Mouse (Mus musculus) midbrain, postnatal 0 days (tissue): Measurements from ENCODE around the gene Gstk1. TPM values are rescaled to one million over a fixed set of nuclear protein-coding genes. Genes with fewer than 3 reads are reported as not detected.
A peak's percentile ranks its signal among the peaks of the same experiment; 100 is the strongest.

Experiments used
- ATAC-seq: fragments of 200-750 bp; cut with Nextera tagmentation; 2 replicates; pipeline ENCODE4 v1.8.0; 2017; ENCODE audit warnings: moderate number of reproducible peaks, mild to moderate bottlenecking, moderate TSS enrichment, moderate library complexity; ENCODE audit not compliant: low FRiP score
- DNase-seq: peaks from one replicate; pipeline ENCODE4 v3.0.0-alpha.2; 2015; ENCODE audit warnings: low spot score
- H3K27ac ChIP-seq: fragments of 300-500 bp; sonication (generic); 2 replicates; pipeline ENCODE4 v1.5.1; 2014; ENCODE audit warnings: low read depth, mild to moderate bottlenecking, low read length, mixed read lengths
- H3K27me3 ChIP-seq: fragments of 300-500 bp; sonication (generic); 2 replicates; pipeline ENCODE4 v1.6.1; 2014; ENCODE audit warnings: low read length, control low read depth, mixed read lengths; ENCODE audit not compliant: insufficient read depth
- H3K36me3 ChIP-seq: fragments of 300-500 bp; sonication (generic); 2 replicates; pipeline ENCODE4 v1.6.1; 2014; ENCODE audit warnings: low read length, control low read depth, mixed read lengths; ENCODE audit not compliant: insufficient read depth
- H3K4me1 ChIP-seq: fragments of 300-500 bp; sonication (generic); 2 replicates; pipeline ENCODE4 v1.6.1; 2014; ENCODE audit warnings: mild to moderate bottlenecking, control low read depth, antibody characterized with exemption, low read length, mixed read lengths; ENCODE audit not compliant: insufficient read depth
- H3K4me2 ChIP-seq: fragments of 300-500 bp; sonication (generic); 2 replicates; pipeline ENCODE4 v1.6.1; 2014; ENCODE audit warnings: low read depth, mild to moderate bottlenecking, low read length, mixed read lengths; ENCODE audit not compliant: poor library complexity, severe bottlenecking
- H3K4me3 ChIP-seq: fragments of 300-500 bp; sonication (generic); 2 replicates; pipeline ENCODE4 v1.5.1; 2014; ENCODE audit warnings: low read depth, mild to moderate bottlenecking, low read length, moderate library complexity
- H3K9ac ChIP-seq: fragments of 300-500 bp; sonication (generic); replicated peaks from 2 replicates; pipeline ENCODE4 v1.6.1; 2014; ENCODE audit warnings: mild to moderate bottlenecking, low read length, moderate library complexity, mixed read lengths; ENCODE audit not compliant: poor library complexity, severe bottlenecking
- H3K9me3 ChIP-seq: fragments of 300-500 bp; sonication (generic); 2 replicates; pipeline ENCODE4 v1.6.1; 2016; ENCODE audit warnings: low read length, control low read depth
- CTCF ChIP-seq: IDR thresholded peaks from 2 replicates; pipeline ENCODE4 v1.5.1; 2016; ENCODE audit warnings: antibody characterized with exemption, mild to moderate bottlenecking
- WGBS: fragments of 180-500 bp; shearing (Covaris S2); extraction: QIAGEN DNeasy Blood & Tissue Kit; methylation state at CpG from one replicate; pipeline ENCODE4 v1.1.7; 2014; 5-methylcytosine and 5-hydroxymethylcytosine counted together
- polyA plus RNA-seq: library from polyadenylated mRNA; unstranded; fragments of >200 nt; fragmentation: Nextera tagmentation; extraction: Ambion mirVana; gene quantifications from 2 replicates; pipeline ENCODE4 v1.2.1, GENCODE M21; 2015
- total RNA-seq: library from RNA; depleted of rRNA; stranded (reverse); fragments of >200 nt; gene quantifications from 2 replicates; pipeline ENCODE4 v1.2.3, GENCODE M21; 2014; rRNA removed

Gstk1 gene
- total and polyA plus RNA-seq, 2 experiments from 2014 or later, result 9.0 to 10.4 TPM

- H3K4me2 ChIP-seq, result no peak within 1 kb of the TSS
- H3K36me3 ChIP-seq, result peaks cover 25% of the 10 kb centered on the region
- 0 out of 2 replicates have a peak, but pooled peaks have one; percentile 22 for ATAC-seq
- no peak within 1 kb of the TSS for H3K9ac ChIP-seq
- no peaks in the 10 kb centered on the region for H3K9me3 ChIP-seq
- WGBS, result 71% methylated on average over 4 of the region's 5 CpGs
- no peak within 1 kb of the TSS for H3K4me3 ChIP-seq
- H3K27me3 ChIP-seq, result no peaks in the 10 kb centered on the region
- H3K4me1 ChIP-seq, result no peaks in the 10 kb centered on the region
- no peak for DNase-seq
- TF ChIP-seq CTCF, result no peak
- no peak within 1 kb of the TSS for H3K27ac ChIP-seq
Observed at GRCm38 (mm10) chr6:42286448-42286847, 40.7 kb downstream of the Gstk1 start, which contains the start of gene Clcn1. Gene Clcn1, plus strand, starts transcription at chr6:42286685.

GRCm38 (mm10) chr6:42287562-42287961 is 41.8 kb downstream of the Gstk1 start:
- DNase-seq (no peak), ATAC-seq (no peak)
- Histone ChIP-seq H3K4me1 (no peaks in the 10 kb centered on the region), H3K4me2 (no peak overlapping the region), H3K27ac (no peak overlapping the region), H3K27me3 (no peaks in the 10 kb centered on the region), H3K9ac (no peak overlapping the region), H3K9me3 (no peaks in the 10 kb centered on the region), H3K36me3 (peaks cover 16% of the 10 kb centered on the region), H3K4me3 (no peak overlapping the region)
- no peak for TF ChIP-seq CTCF

- 94% methylated on average over 6 of the region's 6 CpGs for WGBS
Observed at GRCm38 (mm10) chr6:42293327-42293726, 47.6 kb downstream of the Gstk1 start.

GRCm38 (mm10) chr6:42295549-42296094 is 49.9 kb downstream of the Gstk1 start:
- H3K4me3 ChIP-seq, result no peak overlapping the region
- H3K27me3 ChIP-seq, result no peaks in the 10 kb centered on the region
- H3K4me2 ChIP-seq, result no peak overlapping the region
- H3K9ac ChIP-seq, result no peak overlapping the region
- DNase-seq (no peak), ATAC-seq (no peak)
- H3K36me3 ChIP-seq, result peaks cover 8% of the 10 kb centered on the region; the same call in 1 of the 2 replicates
- H3K27ac ChIP-seq, result no peak overlapping the region
- no peaks in the 10 kb centered on the region for H3K9me3 ChIP-seq
- H3K4me1 ChIP-seq, result no peaks in the 10 kb centered on the region
- TF ChIP-seq CTCF, result no peak
- WGBS, result 83% methylated on average over 3 of the region's 3 CpGs

More at GRCm38 (mm10) chr6:42293327-42293726, 47.6 kb downstream of the Gstk1 start:
- ATAC-seq (no peak), DNase-seq (no peak)
- Histone ChIP-seq H3K27ac (no peak overlapping the region), H3K9ac (no peak overlapping the region), H3K4me2 (no peak overlapping the region), H3K36me3 (peaks cover 6% of the 10 kb centered on the region; the same call in 1 of the 2 replicates), H3K4me1 (no peaks in the 10 kb centered on the region), H3K9me3 (no peaks in the 10 kb centered on the region), H3K4me3 (no peak overlapping the region), H3K27me3 (no peaks in the 10 kb centered on the region)
- TF ChIP-seq CTCF, result no peak

GRCm38 (mm10) chr6:42299362-42299761 is 53.6 kb downstream of the Gstk1 start:
- no peak for ATAC-seq
- H3K4me2 ChIP-seq, result no peak overlapping the region
- no peaks in the 10 kb centered on the region for H3K27me3 ChIP-seq
- no peak for DNase-seq
- peaks cover 5% of the 10 kb centered on the region; the same call in 1 of the 2 replicates for H3K36me3 ChIP-seq
- no peaks in the 10 kb centered on the region for H3K9me3 ChIP-seq
- no peak for TF ChIP-seq CTCF
- H3K9ac ChIP-seq, result no peak overlapping the region
- H3K4me3 ChIP-seq, result no peak overlapping the region
- WGBS, result 91% methylated on average over 5 of the region's 5 CpGs
- H3K4me1 ChIP-seq, result no peaks in the 10 kb centered on the region
- H3K27ac ChIP-seq, result no peak overlapping the region

Other genes with a start within 250 kb of the Gstk1 start
- gene Sva, start 207.5 kb upstream of the Gstk1 start, total RNA-seq, result not detected in 2 replicates
- gene Sva, start 207.5 kb upstream of the Gstk1 start, polyA plus RNA-seq, result not detected in 2 replicates
- gene Tas2r139, start 105.0 kb upstream of the Gstk1 start, total RNA-seq, result not detected in 2 replicates
- gene Tas2r139, start 105.0 kb upstream of the Gstk1 start, polyA plus RNA-seq, result not detected in 2 replicates
- gene Tas2r144, start 30.6 kb upstream of the Gstk1 start, total RNA-seq, result not detected in 2 replicates
- gene Tas2r144, start 30.6 kb upstream of the Gstk1 start, polyA plus RNA-seq, result not detected in 2 replicates
- gene Tmem139, start 16.0 kb downstream of the Gstk1 start, total RNA-seq, result not detected in 2 replicates
- 0.14 and 0.15 TPM in 2 replicates for gene Tmem139, start 16.0 kb downstream of the Gstk1 start, polyA plus RNA-seq
- 42.6 and 50.7 TPM in 2 replicates for gene Casp2, start 19.1 kb downstream of the Gstk1 start, total RNA-seq
- 17.9 and 18.4 TPM in 2 replicates for gene Casp2, start 19.1 kb downstream of the Gstk1 start, polyA plus RNA-seq
- 1.2 and 2.4 TPM in 2 replicates for gene Clcn1, start 40.8 kb downstream of the Gstk1 start, total RNA-seq
- 1.0 and 1.3 TPM in 2 replicates for gene Clcn1, start 40.8 kb downstream of the Gstk1 start, polyA plus RNA-seq
- 55.6 and 59.6 TPM in 2 replicates for gene Fam131b, start 78.7 kb downstream of the Gstk1 start, total RNA-seq
- 5.6 and 6.0 TPM in 2 replicates for gene Fam131b, start 78.7 kb downstream of the Gstk1 start, polyA plus RNA-seq
- gene Zyx, start 103.7 kb downstream of the Gstk1 start, total RNA-seq, result 47.3 and 71.7 TPM in 2 replicates
- gene Zyx, start 103.7 kb downstream of the Gstk1 start, polyA plus RNA-seq, result 60.5 and 62.7 TPM in 2 replicates
- 0.71 and 1.1 TPM in 2 replicates for gene Epha1, start 127.3 kb downstream of the Gstk1 start, total RNA-seq
- 0.58 and 0.74 TPM in 2 replicates for gene Epha1, start 127.3 kb downstream of the Gstk1 start, polyA plus RNA-seq
- not detected in 2 replicates for gene Tas2r143, start 154.3 kb downstream of the Gstk1 start, total RNA-seq
- not detected in 2 replicates for gene Tas2r143, start 154.3 kb downstream of the Gstk1 start, polyA plus RNA-seq
- not detected in 2 replicates for gene Tas2r135, start 159.5 kb downstream of the Gstk1 start, total RNA-seq
- not detected in 2 replicates for gene Tas2r135, start 159.5 kb downstream of the Gstk1 start, polyA plus RNA-seq
- not detected in 2 replicates for gene Tas2r126, start 188.6 kb downstream of the Gstk1 start, total RNA-seq
- not detected in 2 replicates for gene Tas2r126, start 188.6 kb downstream of the Gstk1 start, polyA plus RNA-seq
- gene Olfr458, start 219.3 kb downstream of the Gstk1 start, total RNA-seq, result not detected in 2 replicates
- gene Olfr458, start 219.3 kb downstream of the Gstk1 start, polyA plus RNA-seq, result not detected in 2 replicates
- gene Olfr457, start 230.4 kb downstream of the Gstk1 start, total RNA-seq, result not detected in 2 replicates
- not detected in 2 replicates for gene Olfr457, start 230.4 kb downstream of the Gstk1 start, polyA plus RNA-seq
- gene Olfr456, start 241.3 kb downstream of the Gstk1 start, total RNA-seq, result not detected in 2 replicates
- not detected in 2 replicates for gene Olfr456, start 241.3 kb downstream of the Gstk1 start, polyA plus RNA-seq